Mouse (Mus musculus): ENCODE measurements around the gene Otx2. TPM values are rescaled to one million over a fixed set of nuclear protein-coding genes. Genes with fewer than 3 reads are reported as not detected.

The Otx2 gene
- total and polyA plus RNA-seq, 3 experiments: not detected

- Histone ChIP-seq H3K27me3 (ENCODE audit: control insufficient read depth in 1 of 2, insufficient read depth in 2 of 2, low read length in 2 of 2) (no peaks in the 10 kb centered on the region; a peak in 1 of 4 replicates), H3K4me3 (ENCODE audit: control insufficient read depth in 1 of 2, insufficient read depth in 1 of 2, low read depth in 2 of 2, low read length in 2 of 2) (no peak overlapping the region), H3K9me3 (replicated peaks; ENCODE audit: insufficient read depth, low read length) (no peaks in the 10 kb centered on the region), H3K9ac (ENCODE audit: control insufficient read depth, low read depth, low read length, poor library complexity, severe bottlenecking) (no peak overlapping the region), H3K79me2 (ENCODE audit: control insufficient read depth, insufficient read depth, low read length, poor library complexity) (no peaks in the 10 kb centered on the region), H3K36me3 (ENCODE audit: control insufficient read depth in 1 of 2, insufficient read depth in 2 of 2, low read length in 2 of 2) (no peaks in the 10 kb centered on the region), H3K27ac (ENCODE audit: control insufficient read depth, low read depth, low read length) (no peak overlapping the region), H3K4me1 (ENCODE audit: control insufficient read depth in 1 of 2, insufficient read depth in 2 of 2, low read length in 2 of 2) (no peaks in the 10 kb centered on the region)
- no peak for DNase-seq (ENCODE audit: low read depth, low spot score)
- no peak for TF ChIP-seq JUND (IDR thresholded peaks at IDR 0.05; ENCODE audit: low read depth, low read length)
- TF ChIP-seq BHLHE40 (IDR thresholded peaks at IDR 0.05; ENCODE audit: borderline replicate concordance, low read depth, low read length): no peak
- TF ChIP-seq CHD2 (IDR thresholded peaks at IDR 0.05; ENCODE audit: low read length): no peak
- TF ChIP-seq ETS1 (IDR thresholded peaks at IDR 0.05; ENCODE audit: low read depth, low read length): no peak
- TF ChIP-seq MAX (IDR thresholded peaks at IDR 0.05; ENCODE audit: low read length): no peak
- no peak for TF ChIP-seq TAL1 (IDR thresholded peaks at IDR 0.05; ENCODE audit: low read length)
- no peak for TF ChIP-seq NELFE (IDR thresholded peaks at IDR 0.05; ENCODE audit: low read depth, low read length)
- no peak for TF ChIP-seq RAD21 (IDR thresholded peaks at IDR 0.05; ENCODE audit: low read depth, low read length)
- TF ChIP-seq USF2 (IDR thresholded peaks at IDR 0.05; ENCODE audit: borderline replicate concordance in 1 of 2, insufficient read depth in 1 of 2, low read depth in 1 of 2, low read length in 2 of 2): no peak
- TF ChIP-seq GABPA (IDR thresholded peaks at IDR 0.05; ENCODE audit: low read depth, low read length): no peak
- no peak for TF ChIP-seq MAFK (IDR thresholded peaks at IDR 0.05; ENCODE audit: borderline replicate concordance, low read depth, low read length)
- no peak for TF ChIP-seq MXI1 (IDR thresholded peaks at IDR 0.05; ENCODE audit: low read depth, low read length)
- TF ChIP-seq ELF1 (IDR thresholded peaks at IDR 0.05; ENCODE audit: low read depth, low read length): no peak
- TF ChIP-seq E2F4 (IDR thresholded peaks at IDR 0.05; ENCODE audit: borderline replicate concordance, low read depth, low read length): no peak
- TF ChIP-seq MEF2A (IDR thresholded peaks at IDR 0.05; ENCODE audit: extremely low read depth, insufficient replicate concordance, low read depth, low read length, poor library complexity, severe bottlenecking): no peak
- no peak for TF ChIP-seq POLR2A (IDR thresholded peaks at IDR 0.05; ENCODE audit: control insufficient read depth in 1 of 2, insufficient read depth in 1 of 2, low read depth in 1 of 2, low read length in 2 of 2, poor library complexity in 1 of 2)
- TF ChIP-seq MAZ (IDR thresholded peaks at IDR 0.05; ENCODE audit: low read depth, low read length): no peak
- no peak for TF ChIP-seq RCOR1 (IDR thresholded peaks at IDR 0.05; ENCODE audit: low read depth, low read length)
These were observed 16.4 kb downstream of the Otx2 start for GRCm38 (mm10) chr14:48657241-48657640.

- H3K9me3 ChIP-seq (replicated peaks; ENCODE audit: insufficient read depth, low read length): no peaks in the 10 kb centered on the region
- H3K36me3 ChIP-seq (ENCODE audit: control insufficient read depth in 1 of 2, insufficient read depth in 2 of 2, low read length in 2 of 2): no peaks in the 10 kb centered on the region
- DNase-seq (ENCODE audit: low read depth, low spot score): no peak
- no peak overlapping the region for H3K27ac ChIP-seq (ENCODE audit: control insufficient read depth, low read depth, low read length)
- no peak overlapping the region for H3K9ac ChIP-seq (ENCODE audit: control insufficient read depth, low read depth, low read length, poor library complexity, severe bottlenecking)
- H3K4me3 ChIP-seq (ENCODE audit: control insufficient read depth in 1 of 2, insufficient read depth in 1 of 2, low read depth in 2 of 2, low read length in 2 of 2): no peak overlapping the region
- H3K4me1 ChIP-seq (ENCODE audit: control insufficient read depth in 1 of 2, insufficient read depth in 2 of 2, low read length in 2 of 2): no peaks in the 10 kb centered on the region
- H3K79me2 ChIP-seq (ENCODE audit: control insufficient read depth, insufficient read depth, low read length, poor library complexity): no peaks in the 10 kb centered on the region
- no peaks in the 10 kb centered on the region; a peak in 1 of 4 replicates for H3K27me3 ChIP-seq (ENCODE audit: control insufficient read depth in 1 of 2, insufficient read depth in 2 of 2, low read length in 2 of 2)
- no peak for TF ChIP-seq MXI1 (IDR thresholded peaks at IDR 0.05; ENCODE audit: low read depth, low read length)
- no peak for TF ChIP-seq TBP (IDR thresholded peaks at IDR 0.05; ENCODE audit: low read depth, low read length)
- TF ChIP-seq USF2 (IDR thresholded peaks at IDR 0.05; ENCODE audit: borderline replicate concordance in 1 of 2, insufficient read depth in 1 of 2, low read depth in 1 of 2, low read length in 2 of 2): no peak
- no peak for TF ChIP-seq MAFK (IDR thresholded peaks at IDR 0.05; ENCODE audit: borderline replicate concordance, low read depth, low read length)
- no peak for TF ChIP-seq POLR2A (IDR thresholded peaks at IDR 0.05; ENCODE audit: control insufficient read depth in 1 of 2, insufficient read depth in 1 of 2, low read depth in 1 of 2, low read length in 2 of 2, poor library complexity in 1 of 2)
- TF ChIP-seq HCFC1 (IDR thresholded peaks at IDR 0.05; ENCODE audit: low read depth, low read length): no peak
- no peak for TF ChIP-seq E2F4 (IDR thresholded peaks at IDR 0.05; ENCODE audit: borderline replicate concordance, low read depth, low read length)
- TF ChIP-seq GABPA (IDR thresholded peaks at IDR 0.05; ENCODE audit: low read depth, low read length): no peak
- no peak for TF ChIP-seq POLR2AphosphoS2 (IDR thresholded peaks at IDR 0.05; ENCODE audit: low read length)
- no peak for TF ChIP-seq ZKSCAN1 (IDR thresholded peaks at IDR 0.05; ENCODE audit: low read depth, low read length)
- TF ChIP-seq MAX (IDR thresholded peaks at IDR 0.05; ENCODE audit: low read length): no peak
- no peak for TF ChIP-seq ETS1 (IDR thresholded peaks at IDR 0.05; ENCODE audit: low read depth, low read length)
- TF ChIP-seq RCOR1 (IDR thresholded peaks at IDR 0.05; ENCODE audit: low read depth, low read length): no peak
- no peak for TF ChIP-seq CTCF (IDR thresholded peaks at IDR 0.05 in 2 of 3, conservative IDR thresholded peaks at IDR 0.05 in 1 of 3; ENCODE audit: control insufficient read depth in 1 of 3, insufficient read depth in 1 of 3, low read depth in 2 of 3, low read length in 3 of 3, poor library complexity in 1 of 3, severe bottlenecking in 1 of 3)
- TF ChIP-seq SMC3 (IDR thresholded peaks at IDR 0.05; ENCODE audit: low read depth, low read length): no peak
- TF ChIP-seq CHD2 (IDR thresholded peaks at IDR 0.05; ENCODE audit: low read length): no peak
- TF ChIP-seq JUND (IDR thresholded peaks at IDR 0.05; ENCODE audit: low read depth, low read length): no peak
- no peak for TF ChIP-seq CHD1 (IDR thresholded peaks at IDR 0.05; ENCODE audit: low read depth, low read length)
- no peak for TF ChIP-seq TCF12 (IDR thresholded peaks at IDR 0.05; ENCODE audit: low read depth, low read length)
These were observed 16.9 kb downstream of the Otx2 start for GRCm38 (mm10) chr14:48656711-48657110.
